Mouse (Mus musculus) stomach, adult 2 months (tissue): Measurements from ENCODE around the gene Olfr1387. TPM values are rescaled to one million over a fixed set of nuclear protein-coding genes. Genes with fewer than 3 reads are reported as not detected.

Experiments used
- polyA plus RNA-seq: library from polyadenylated mRNA; depleted of rRNA; stranded (reverse); fragments of >200 nt; gene quantifications from 2 replicates; pipeline ENCODE4 v1.2.3, GENCODE M21; 2012; rRNA removed

Gene Olfr1387
- polyA plus RNA-seq, result not detected in 2 replicates

GRCm38 (mm10) chr11:49455043-49455442 lies at the start of gene Olfr1387:
Gene Olfr1387, plus strand, starts transcription at chr11:49455343.

DNA sequence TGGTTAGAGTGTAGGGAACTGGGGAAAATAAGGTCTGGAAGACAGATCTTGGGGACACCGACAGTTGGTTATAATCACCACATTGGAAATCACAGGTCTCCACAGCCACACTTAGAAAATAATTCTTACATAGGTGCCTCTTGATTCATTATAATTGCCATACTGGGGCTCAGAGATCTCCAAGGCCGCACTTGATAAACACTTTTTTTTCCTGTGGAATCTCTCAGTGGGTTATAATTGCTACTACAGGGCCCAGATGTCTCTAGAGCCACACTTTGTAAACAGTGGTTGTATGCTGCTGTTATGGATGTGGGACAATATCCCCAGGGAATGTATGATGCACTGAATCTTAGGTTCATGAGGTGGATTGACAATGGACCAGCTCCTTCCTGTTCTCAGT lies 32.4 kb upstream of the Olfr1387 start, which contains the start of gene Olfr1389:
TSS of gene Olfr1389 (plus strand) at position 301 of the 400 bp plus-strand sequence.

DNA sequence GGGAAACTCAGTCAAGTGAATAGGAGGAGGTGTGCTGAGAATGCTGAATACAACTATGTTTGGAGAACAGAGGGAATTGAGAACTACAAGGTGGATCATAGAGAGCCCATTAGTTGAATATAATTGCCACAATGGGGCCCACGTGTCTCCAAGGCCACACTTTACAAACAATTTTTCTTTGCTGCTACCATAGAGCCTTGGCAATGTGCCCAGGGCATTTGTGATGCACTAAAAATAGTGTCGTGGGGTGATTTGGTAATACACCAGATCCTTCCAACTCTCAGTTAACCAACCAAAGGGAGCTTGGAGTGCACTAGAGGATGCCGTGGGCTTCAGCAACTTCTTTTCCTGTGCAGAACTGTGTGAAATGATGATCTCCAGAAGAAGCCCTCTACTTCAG lies 18.7 kb upstream of the Olfr1387 start, which contains the start of gene Olfr1388:
TSS of gene Olfr1388 (plus strand) at position 214 of the 400 bp plus-strand sequence.

DNA sequence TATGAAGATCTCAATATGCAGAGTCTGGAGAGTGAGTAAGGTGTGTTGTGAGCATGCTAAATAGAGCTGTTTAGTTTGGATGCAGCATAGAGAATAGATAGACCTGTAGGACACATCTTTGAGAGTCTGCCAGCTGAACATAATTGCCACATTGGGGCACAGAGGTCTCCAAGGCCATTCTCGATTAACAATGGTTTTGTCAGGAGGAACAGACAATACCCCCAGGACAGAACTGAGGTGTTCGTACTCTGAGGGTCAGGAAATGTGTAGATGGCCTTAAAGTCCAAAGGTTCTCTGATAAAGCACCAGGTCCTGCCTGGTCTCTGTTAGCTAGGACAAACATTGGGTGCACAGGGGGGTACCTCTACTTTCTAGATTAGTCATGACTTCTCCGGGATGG lies 9.6 kb downstream of the Olfr1387 start, which contains the start of gene Olfr1386:
TSS of gene Olfr1386 (plus strand) at position 301 of the 400 bp plus-strand sequence.

DNA sequence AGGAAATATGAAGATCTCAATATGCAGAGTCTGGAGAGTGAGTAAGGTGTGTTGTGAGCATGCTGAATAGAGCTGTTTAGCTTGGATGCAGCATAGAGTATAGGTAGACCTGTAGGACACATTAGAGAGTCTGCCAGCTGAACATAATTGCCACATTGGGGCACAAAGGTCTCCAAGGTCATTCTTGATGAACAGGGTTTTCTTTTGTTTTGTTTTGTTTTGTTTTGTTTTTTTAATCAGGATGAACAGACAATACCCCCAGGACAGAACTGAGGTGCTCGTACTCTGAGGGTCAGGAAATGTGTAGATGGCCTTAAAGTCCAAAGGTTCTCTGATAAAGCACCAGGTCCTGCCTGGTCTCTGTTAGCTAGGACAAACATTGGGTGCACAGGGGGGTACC lies 33.6 kb downstream of the Olfr1387 start, which contains the start of gene Olfr1385:
TSS of gene Olfr1385 (plus strand) at position 301 of the 400 bp plus-strand sequence.

Other genes starting within 250 kb of the Olfr1387 start
- 48.7 and 50.1 TPM in 2 replicates for gene Mgat1, start 211.2 kb upstream of the Olfr1387 start, polyA plus RNA-seq
- not detected in 2 replicates for gene Olfr1393, start 177.0 kb upstream of the Olfr1387 start, polyA plus RNA-seq
- not detected in 2 replicates for gene Olfr1392, start 170.1 kb upstream of the Olfr1387 start, polyA plus RNA-seq
- gene Olfr10, start 150.6 kb upstream of the Olfr1387 start, polyA plus RNA-seq, result not detected in 2 replicates
- gene Olfr1391, start 132.6 kb upstream of the Olfr1387 start, polyA plus RNA-seq, result not detected in 2 replicates
- gene Olfr1390, start 120.2 kb upstream of the Olfr1387 start, polyA plus RNA-seq, result not detected in 2 replicates
- not detected in 2 replicates for gene Olfr1389, start 32.3 kb upstream of the Olfr1387 start, polyA plus RNA-seq
- gene Olfr1388, start 18.7 kb upstream of the Olfr1387 start, polyA plus RNA-seq, result not detected in 2 replicates
- gene Olfr1386, start 9.7 kb downstream of the Olfr1387 start, polyA plus RNA-seq, result not detected in 2 replicates
- not detected in 2 replicates for gene Olfr1385, start 33.7 kb downstream of the Olfr1387 start, polyA plus RNA-seq
- gene Olfr1384, start 51.4 kb downstream of the Olfr1387 start, polyA plus RNA-seq, result not detected in 2 replicates
- gene Olfr1383, start 64.3 kb downstream of the Olfr1387 start, polyA plus RNA-seq, result not detected in 2 replicates
- not detected in 2 replicates for gene Olfr1382, start 72.9 kb downstream of the Olfr1387 start, polyA plus RNA-seq
- gene Olfr1381, start 88.1 kb downstream of the Olfr1387 start, polyA plus RNA-seq, result not detected in 2 replicates
- not detected in 2 replicates for gene Olfr1380, start 101.5 kb downstream of the Olfr1387 start, polyA plus RNA-seq
- gene Flt4, start 153.9 kb downstream of the Olfr1387 start, polyA plus RNA-seq, result 1.8 and 2.8 TPM in 2 replicates
- gene Scgb3a1, start 208.3 kb downstream of the Olfr1387 start, polyA plus RNA-seq, result 1.5 and 2.4 TPM in 2 replicates